ENCODE assay signal across 13 mouse cellular contexts in genomic region chr11:95515376-95516323, GRCm38 (mm10). TPM values are rescaled to one million over a fixed set of nuclear protein-coding genes. Genes with fewer than 3 reads are reported as not detected.
DNase-seq lines count a peak whose midpoint lies in the region; ATAC-seq and TF ChIP-seq lines count a peak whose summit lies in the region.
"Had no signal": no experiment of that assay in that cellular context is flagged by ENCODE, and none has a peak within 500 bp of the region (broad histone marks: within the 10 kb centered on the region; RNA-seq: fewer than 3 reads in every experiment).

No protein-coding gene starts in this region.

- intact Hi-C loops in left cerebral cortex, postnatal 14 days (cut with DNase I), result no loop called here

- H3K4me1 ChIP-seq in liver, embryonic 12.5 days, result peaks cover 21% of the 10 kb centered on the region
- peaks cover 17% of the 10 kb centered on the region for H3K4me1 ChIP-seq in liver, postnatal 0 days (ENCODE audit: insufficient read depth)
- peaks cover 58% of the 10 kb centered on the region for H3K4me1 ChIP-seq in limb, embryonic 13.5 days
- peaks cover 26% of the 10 kb centered on the region for H3K4me1 ChIP-seq in stomach, embryonic 15.5 days

- H3K27me3 ChIP-seq in liver, embryonic 12.5 days (replicated peaks), result peaks cover 100% of the 10 kb centered on the region
- peaks cover 55% of the 10 kb centered on the region for H3K27me3 ChIP-seq in liver, postnatal 0 days (ENCODE audit: insufficient read depth, low read length)
- peaks cover 38% of the 10 kb centered on the region for H3K27me3 ChIP-seq in limb, embryonic 13.5 days
- peaks cover 39% of the 10 kb centered on the region for H3K27me3 ChIP-seq in stomach, embryonic 15.5 days (replicated peaks)

- no peak overlapping the region for H3K27ac ChIP-seq in liver, embryonic 12.5 days
- H3K27ac ChIP-seq in liver, postnatal 0 days (ENCODE audit: low read depth), result no peak overlapping the region
- peak overlapping the region; percentile 55; the same call in 1 of the 2 replicates for H3K27ac ChIP-seq in limb, embryonic 13.5 days
- H3K27ac ChIP-seq in stomach, embryonic 15.5 days, result no peak overlapping the region
- H3K27ac ChIP-seq: liver, embryonic 14.5 days had no signal

- H3K4me3 ChIP-seq in liver, embryonic 12.5 days, result 0 out of 2 replicates have a peak overlapping the region, but pooled peaks have one; percentile 50
- H3K4me3 ChIP-seq in liver, postnatal 0 days (ENCODE audit: low read depth, low read length), result no peak overlapping the region
- peak overlapping the region; percentile 64; the same call in 1 of the 2 replicates for H3K4me3 ChIP-seq in limb, embryonic 13.5 days
- no peak overlapping the region for H3K4me3 ChIP-seq in stomach, embryonic 15.5 days (replicated peaks)
- H3K4me3 ChIP-seq: erythroblast, embryonic 14.5 days had no signal

- no peak for TF ChIP-seq EP300 in liver, postnatal 0 days (IDR thresholded peaks at IDR 0.05; ENCODE audit: low read depth)

- H3K9ac ChIP-seq in liver, embryonic 12.5 days, result no peak overlapping the region
- H3K9ac ChIP-seq in liver, postnatal 0 days (replicated peaks), result no peak overlapping the region
- peak overlapping the region; percentile 19; the same call in 1 of the 2 replicates for H3K9ac ChIP-seq in limb, embryonic 13.5 days
- H3K9ac ChIP-seq in stomach, embryonic 15.5 days, result no peak overlapping the region
- H3K9ac ChIP-seq: liver, embryonic 14.5 days had no signal

- H3K4me2 ChIP-seq in liver, embryonic 12.5 days, result no peak overlapping the region
- no peak overlapping the region for H3K4me2 ChIP-seq in liver, postnatal 0 days (ENCODE audit: low read depth, low read length)
- peak overlapping the region; percentile 100 for H3K4me2 ChIP-seq in limb, embryonic 13.5 days (replicated peaks)
- H3K4me2 ChIP-seq in stomach, embryonic 15.5 days, result peak overlapping the region; percentile 98; the same call in 1 of the 2 replicates

- no peak for TF ChIP-seq CTCF in liver, postnatal 0 days (IDR thresholded peaks at IDR 0.05; ENCODE audit: low read depth)

- 36% methylated on average over 17 of the region's 17 CpGs for WGBS in liver, embryonic 12.5 days (ENCODE audit: insufficient replicate concordance)
- 54% methylated on average over 17 of the region's 17 CpGs for WGBS in liver, postnatal 0 days (ENCODE audit: insufficient replicate concordance)
- 52% methylated on average over 17 of the region's 17 CpGs for WGBS in limb, embryonic 13.5 days
- 52% methylated on average over 17 of the region's 17 CpGs for WGBS in stomach, embryonic 15.5 days

- no peak for ATAC-seq in liver, embryonic 12.5 days
- ATAC-seq in liver, postnatal 0 days, result no peak
- ATAC-seq in limb, embryonic 13.5 days (ENCODE audit: low FRiP score, low read depth), result no peak
- ATAC-seq in stomach, embryonic 15.5 days (ENCODE audit: insufficient read depth, low FRiP score, low read depth), result no peak

- H3K36me3 ChIP-seq in liver, embryonic 12.5 days, result no peaks in the 10 kb centered on the region
- no peaks in the 10 kb centered on the region for H3K36me3 ChIP-seq in liver, postnatal 0 days (replicated peaks; ENCODE audit: insufficient read depth, low read length)
- no peaks in the 10 kb centered on the region for H3K36me3 ChIP-seq in limb, embryonic 13.5 days
- H3K36me3 ChIP-seq in stomach, embryonic 15.5 days, result no peaks in the 10 kb centered on the region

- DNase-seq in cerebellum, postnatal 14 days, result peak; percentile 41 to 46
- DNase-seq in cerebellum, adult 9-11 months, result no peak
- no peak for DNase-seq in liver, postnatal 0 days
- DNase-seq in thymus, postnatal 14 days, result no peak
- no peak for DNase-seq in left cerebral cortex, postnatal 14 days (ENCODE audit: low spot score in 2 of 2)
- DNase-seq: B cell, adult 2 months; kidney, postnatal 14 days had no signal

- H3K9me3 ChIP-seq in liver, embryonic 12.5 days (replicated peaks), result no peaks in the 10 kb centered on the region
- no peaks in the 10 kb centered on the region for H3K9me3 ChIP-seq in liver, postnatal 0 days (ENCODE audit: low read length)
- H3K9me3 ChIP-seq in limb, embryonic 13.5 days, result no peaks in the 10 kb centered on the region
- no peaks in the 10 kb centered on the region for H3K9me3 ChIP-seq in stomach, embryonic 15.5 days

RNA-seq across cellular contexts. Expression of gene Nxph3, which starts 1.3 kb away (rescaled TPM):
- polyA plus RNA-seq in liver, embryonic 12.5 days (2016; fragmentation: Nextera tagmentation; extraction: Ambion mirVana), result 0.14 and 0.24 TPM in 2 replicates
- not detected in 2 replicates for polyA plus RNA-seq in liver, postnatal 0 days (2015; fragmentation: Nextera tagmentation; extraction: Ambion mirVana)
- 0.98 and 1.1 TPM in 2 replicates for polyA plus RNA-seq in limb, embryonic 13.5 days (2015; fragmentation: Nextera tagmentation; extraction: Ambion mirVana)
- polyA plus RNA-seq in stomach, embryonic 15.5 days (2015; fragmentation: Nextera tagmentation; extraction: Ambion mirVana), result 0.58 and 0.83 TPM in 2 replicates
- total RNA-seq in left cerebral cortex, postnatal 14 days (2021), result 10 to 100 TPM; 32.5 to 46.2 TPM
- total RNA-seq: megakaryocyte-erythroid progenitor cell, adult 5-6 weeks had no signal
- polyA plus RNA-seq: erythroblast, embryonic 14.5 days had no signal

Comparison
In these comparisons a context has a peak if more than half of its experiments do, and no peak if none do; other contexts are left out.
1. DNase-seq: peak in cerebellum, postnatal 14 days (2 of 2); none in cerebellum, adult 9-11 months (single experiment), liver, postnatal 0 days (single experiment), thymus, postnatal 14 days (single experiment) and left cerebral cortex, postnatal 14 days (0 of 2).
2. H3K4me3 ChIP-seq: peak in liver, embryonic 12.5 days (single experiment) and limb, embryonic 13.5 days (single experiment); none in liver, postnatal 0 days (single experiment) and stomach, embryonic 15.5 days (single experiment).
3. H3K4me2 ChIP-seq: peak in limb, embryonic 13.5 days (single experiment) and stomach, embryonic 15.5 days (single experiment); none in liver, embryonic 12.5 days (single experiment) and liver, postnatal 0 days (single experiment).